Mouse (Mus musculus) heart, postnatal 25 days (tissue): ENCODE data around the gene Plcd4. TPM values are rescaled to one million over a fixed set of nuclear protein-coding genes. Genes with fewer than 3 reads are reported as not detected.
"Not testable (repeated sequence)": the region's sequence is repeated elsewhere in the genome, so short reads cannot be mapped to it uniquely, and the experiment has no call there.

Source experiments
- DNase-seq: peaks from one replicate; pipeline ENCODE4 v3.0.0; 2022; ENCODE audit warnings: low spot score
- intact Hi-C: fragments of 180-260 bp; cut with DNase I; formaldehyde crosslinking; loops from one replicate; pipeline ENCODE4 v1.15.1; 2025
- total RNA-seq, 2 experiments: library from RNA; stranded (reverse); gene quantifications; 2 replicates each; pipeline ENCODE4 v1.2.3; 2021

Plcd4 gene
- total RNA-seq = not detected

- intact Hi-C loops = no loop called here
Measured at GRCm38 (mm10) chr1:74542451-74542961, at the start of gene Plcd4. Gene Plcd4, plus strand, starts transcription at chr1:74542888.

GRCm38 (mm10) chr1:74501106-74501505 is 41.6 kb upstream of the Plcd4 start:
- intact Hi-C loops = no loop called here
- no peak for DNase-seq

More at GRCm38 (mm10) chr1:74542451-74542961, at the start of gene Plcd4:
- DNase-seq = no peak

GRCm38 (mm10) chr1:74505393-74505720 is 37.3 kb upstream of the Plcd4 start:
- no peak for DNase-seq
- intact Hi-C loops = no loop called here

DNA sequence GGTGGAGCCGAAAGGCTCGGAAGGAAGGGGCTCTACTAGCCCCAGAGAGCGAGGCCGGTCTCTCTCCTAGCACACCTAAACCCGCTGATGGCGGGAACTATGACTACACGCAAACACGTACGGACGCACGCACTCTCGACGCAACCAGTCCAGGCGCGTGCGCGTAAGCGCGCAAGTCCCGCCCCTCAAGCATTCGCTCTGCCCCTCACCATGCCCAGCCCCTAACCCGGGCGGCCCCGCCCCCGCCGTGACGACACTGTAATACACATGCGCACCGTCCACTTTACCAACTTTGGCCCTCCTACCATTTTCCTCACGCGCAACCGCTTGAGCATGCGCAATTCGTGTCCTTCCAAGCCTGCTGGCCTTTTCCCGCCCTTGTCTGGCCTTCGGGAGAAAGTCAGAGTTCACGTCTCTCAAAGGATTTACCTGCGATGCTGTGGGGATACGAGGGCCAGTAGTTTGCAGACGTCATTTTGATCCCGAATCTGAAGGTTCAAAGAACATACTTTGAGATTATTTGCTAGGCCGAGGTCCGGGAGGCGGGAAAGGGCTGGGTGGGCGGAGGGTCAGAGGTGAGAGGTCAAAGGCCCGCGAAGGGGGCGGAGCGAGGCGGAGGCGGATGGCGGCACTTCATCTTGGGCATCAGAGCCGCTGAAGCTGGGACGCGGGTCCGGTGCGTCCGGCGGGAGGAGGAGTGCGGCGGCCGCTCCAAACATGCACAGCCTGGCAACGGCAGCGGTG is 36.8 kb upstream of the Plcd4 start, which contains the start of gene Cnot9:
Gene Cnot9 (plus strand): TSS at position 338 of the 744 bp plus-strand sequence.
- DNase-seq = peak; percentile 99
- intact Hi-C loops = loop anchor here (2.0 kb wide), 1 partner anchor 81 kb away; no protein-coding TSS in a partner anchor

GRCm38 (mm10) chr1:74506471-74506881 is 36.2 kb upstream of the Plcd4 start:
- intact Hi-C loops = loop anchor here (2.0 kb wide), 1 partner anchor 80 kb away; no protein-coding TSS in a partner anchor
- DNase-seq = no peak

- no peak for DNase-seq
Measured at GRCm38 (mm10) chr1:74507780-74508179, 34.9 kb upstream of the Plcd4 start.

DNA sequence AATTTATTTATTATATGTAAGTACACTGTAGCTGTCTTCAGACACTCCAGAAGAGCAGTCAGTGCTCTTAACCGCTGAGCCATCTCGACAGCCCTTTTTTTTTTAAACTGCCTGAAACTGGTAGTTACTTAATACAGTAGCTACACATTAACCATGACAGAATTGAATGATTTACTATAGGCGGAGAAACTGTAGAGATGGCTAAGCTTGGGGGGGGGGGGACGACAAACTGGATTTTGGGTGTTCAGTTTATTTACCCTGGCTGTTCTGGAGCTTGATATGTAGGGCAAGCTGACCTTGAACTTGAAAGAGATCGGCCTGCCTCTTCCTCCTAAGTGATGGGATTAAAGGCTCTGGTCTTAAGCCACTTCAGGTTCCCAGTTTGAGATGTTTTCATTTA is 31.4 kb upstream of the Plcd4 start:
- intact Hi-C loops = no loop called here

More at GRCm38 (mm10) chr1:74507780-74508179, 34.9 kb upstream of the Plcd4 start:
- intact Hi-C loops = loop anchor here (2.0 kb wide), 1 partner anchor 79 kb away; no protein-coding TSS in a partner anchor

DNA sequence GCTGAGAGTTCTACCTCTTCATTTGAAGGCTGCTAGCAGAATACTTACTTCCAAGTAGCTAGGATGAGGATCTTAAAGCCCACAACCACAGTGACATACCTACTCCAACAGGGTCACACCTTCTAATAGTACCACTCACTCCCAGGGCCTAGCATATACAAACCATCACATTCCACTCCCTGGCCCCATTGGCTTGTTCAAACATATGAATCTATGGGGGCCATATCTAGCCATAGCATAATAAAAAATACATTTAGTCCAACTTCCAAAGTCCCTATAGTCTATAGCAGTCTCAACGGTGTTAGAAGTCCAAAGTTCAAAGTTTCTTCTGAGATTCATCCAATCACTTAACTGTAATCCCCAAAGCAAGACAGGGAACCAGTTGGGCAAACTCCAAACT is 29.7 kb upstream of the Plcd4 start:
- DNase-seq, intact Hi-C loops: not testable (repeated sequence)

More for the DNA sequence above, 31.4 kb upstream of the Plcd4 start:
- DNase-seq = no peak

- DNase-seq = no peak
- intact Hi-C loops = loop anchor here (10.0 kb wide), 1 partner anchor 55 kb away; no protein-coding TSS in a partner anchor
Measured at GRCm38 (mm10) chr1:74519875-74520274, 22.8 kb upstream of the Plcd4 start.

GRCm38 (mm10) chr1:74524746-74525145 is 17.9 kb upstream of the Plcd4 start:
- intact Hi-C loops = loop anchor here (10.0 kb wide), 1 partner anchor 50 kb away; no protein-coding TSS in a partner anchor
- DNase-seq = no peak

- intact Hi-C loops = loop anchor here (10.0 kb wide), 1 partner anchor 46 kb away; no protein-coding TSS in a partner anchor
Measured at GRCm38 (mm10) chr1:74528589-74528988, 14.1 kb upstream of the Plcd4 start.

DNA sequence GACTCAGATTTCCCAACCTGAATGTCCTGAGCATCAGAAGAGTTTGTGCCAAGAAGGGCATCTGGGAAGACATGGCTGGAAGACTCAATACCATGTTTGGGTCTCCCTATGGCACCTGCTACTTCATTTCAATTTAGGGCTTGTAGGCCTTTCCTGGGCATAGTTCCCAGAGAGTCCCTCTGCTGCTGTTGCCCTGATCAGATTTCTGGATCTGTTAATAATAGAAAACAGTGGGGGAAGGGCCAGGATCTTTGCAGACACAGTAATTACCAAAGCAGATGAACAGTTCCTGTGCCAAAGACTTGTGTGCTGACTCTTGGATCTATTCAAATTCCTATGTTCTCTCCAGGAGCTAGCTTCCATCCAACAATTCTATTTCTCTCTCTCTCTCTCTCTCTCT is 4.0 kb upstream of the Plcd4 start:
- no peak for DNase-seq
- intact Hi-C loops = no loop called here

More at GRCm38 (mm10) chr1:74528589-74528988, 14.1 kb upstream of the Plcd4 start:
- DNase-seq = no peak

DNA sequence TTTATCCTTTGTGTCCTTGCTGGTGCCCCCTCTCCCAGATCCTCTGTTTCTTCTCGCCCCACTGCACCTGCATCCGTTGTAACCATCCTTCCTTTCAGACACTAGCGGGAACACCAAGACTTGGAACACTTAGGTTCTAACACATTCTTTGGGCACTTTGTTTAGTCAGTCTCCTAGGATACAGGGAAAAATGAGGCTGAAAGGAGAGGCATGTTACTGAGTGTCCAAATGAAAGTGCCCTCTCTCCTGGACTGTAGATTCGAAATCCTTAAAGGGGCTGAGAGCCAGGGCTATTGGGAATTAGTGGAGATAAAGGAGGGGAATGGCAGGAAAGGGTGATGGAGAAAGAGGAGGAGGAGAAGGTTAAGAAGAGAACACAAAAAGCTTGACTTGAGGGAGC is 1.5 kb downstream of the Plcd4 start, which contains the start of gene Usp37:
Gene Usp37 (minus strand): TSS at position 101 of the 400 bp plus-strand sequence.
- no peak for DNase-seq
- intact Hi-C loops = no loop called here

- DNase-seq = no peak
- intact Hi-C loops = no loop called here
Measured at GRCm38 (mm10) chr1:74559061-74559460, 16.4 kb downstream of the Plcd4 start.

GRCm38 (mm10) chr1:74565834-74566233 is 23.1 kb downstream of the Plcd4 start:
- intact Hi-C loops = no loop called here
- no peak for DNase-seq

DNA sequence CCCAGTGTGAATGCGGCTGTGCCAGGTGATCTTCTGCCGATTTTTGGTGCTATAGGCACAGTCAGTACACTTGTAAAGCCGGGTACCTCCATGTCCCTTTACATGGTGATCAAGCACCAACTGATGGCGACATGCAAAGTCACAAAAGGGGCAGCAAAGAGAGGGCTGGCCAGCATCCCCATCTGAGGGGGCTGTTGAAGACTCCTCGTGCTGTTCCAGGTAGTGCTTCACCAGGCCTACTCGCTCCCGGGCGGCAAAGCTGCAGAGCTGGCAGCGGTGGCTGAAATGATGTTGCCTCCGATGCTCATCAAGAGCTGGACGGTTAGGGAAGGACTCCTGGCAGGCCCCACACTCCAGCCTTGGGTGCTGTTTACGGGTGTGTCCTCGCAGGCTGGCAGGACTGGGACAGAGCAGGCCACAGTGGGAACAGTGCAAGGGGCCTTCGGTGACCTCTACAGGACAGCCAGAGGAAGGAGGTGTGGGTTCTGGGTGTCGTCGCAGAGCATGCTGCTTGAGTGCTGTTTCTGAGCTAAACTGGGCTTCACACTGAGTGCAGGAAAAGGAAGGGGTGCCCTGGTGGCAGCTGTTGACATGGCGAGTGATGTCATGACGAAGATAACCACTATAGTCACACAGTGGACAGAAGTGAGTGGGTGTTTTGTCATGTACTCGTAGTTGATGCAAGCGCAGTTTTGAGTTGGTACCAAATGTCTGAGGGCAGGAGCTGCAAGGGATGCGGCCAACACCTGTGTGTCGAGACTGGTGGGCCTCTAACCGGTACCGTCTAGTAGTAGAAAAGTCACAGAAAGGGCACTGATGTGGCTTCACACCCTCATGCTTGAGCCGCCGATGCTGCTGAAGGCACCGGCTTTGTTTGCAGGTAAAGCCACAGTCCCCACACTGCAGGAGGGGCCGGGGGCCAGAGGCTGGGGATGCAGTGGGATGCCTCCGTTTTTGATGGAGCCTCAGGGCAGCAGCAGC is 27.3 kb downstream of the Plcd4 start:
- intact Hi-C loops = loop anchor here (10.0 kb wide), 1 partner anchor 45 kb away; no protein-coding TSS in a partner anchor
- no peak for DNase-seq

GRCm38 (mm10) chr1:74582621-74583020 is 39.9 kb downstream of the Plcd4 start:
- no peak for DNase-seq
- intact Hi-C loops = no loop called here

- no peak for DNase-seq
- intact Hi-C loops = loop anchor here (5.0 kb wide), 2 partner anchors 127 to 732 kb away; partner anchors contain the start of genes Cyp27a1 and Dnpep
Measured at GRCm38 (mm10) chr1:74584616-74585398, 42.1 kb downstream of the Plcd4 start.

DNA sequence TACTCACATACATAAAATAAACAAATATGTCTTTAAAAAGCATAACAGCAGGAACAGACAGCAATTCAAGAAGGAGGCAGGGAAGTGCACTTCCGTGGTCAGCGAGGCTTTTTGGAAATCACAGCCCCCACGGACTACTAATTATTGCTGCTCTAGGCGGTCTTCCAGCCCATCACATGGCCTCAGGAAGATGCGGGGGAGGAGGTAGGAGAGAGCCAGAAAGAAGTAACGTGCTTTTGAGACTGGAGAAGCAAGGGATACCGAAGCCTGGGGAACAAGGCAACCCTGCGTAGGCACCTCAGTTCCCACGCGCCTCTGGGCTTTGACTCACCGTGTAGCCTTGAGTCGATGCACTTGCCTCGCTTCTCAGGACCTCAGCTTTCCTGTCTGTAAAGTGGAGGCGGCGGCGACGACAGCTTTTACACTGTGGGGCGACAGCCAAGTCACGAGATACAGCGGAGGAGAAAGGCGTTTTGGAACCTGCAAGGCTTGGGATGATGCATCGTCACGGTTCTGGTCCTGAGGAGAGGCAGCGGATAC is 44.6 kb downstream of the Plcd4 start:
- DNase-seq = no peak
- intact Hi-C loops = loop anchor here (2.0 to 5.0 kb wide), 3 partner anchors 81 to 730 kb away; partner anchors contain the start of genes Cnot9, Cyp27a1 and Dnpep
